Mouse (Mus musculus): Measurements from ENCODE around the gene Chd9.
A peak's percentile ranks its signal among the peaks of the same experiment; 100 is the strongest.

GRCm38 (mm10) chr8:90828181-90828986 is at the start of gene Chd9:
- TF ChIP-seq CTCF (IDR thresholded peaks at IDR 0.05; ENCODE audit: extremely low read depth, insufficient read depth, insufficient read length, insufficient replicate concordance), result peak; percentile 99
- TF ChIP-seq POLR2A (IDR thresholded peaks at IDR 0.05; ENCODE audit: low read depth, low read length), result no peak

Measured in spleen, adult 2 months (tissue).